Mouse (Mus musculus): Measurements from ENCODE around the gene Bcl2. TPM values are rescaled to one million over a fixed set of nuclear protein-coding genes. Genes with fewer than 3 reads are reported as not detected.

Gene Bcl2
- polyA plus RNA-seq, 1 experiment from 2014 or later = 2.4 TPM

DNA sequence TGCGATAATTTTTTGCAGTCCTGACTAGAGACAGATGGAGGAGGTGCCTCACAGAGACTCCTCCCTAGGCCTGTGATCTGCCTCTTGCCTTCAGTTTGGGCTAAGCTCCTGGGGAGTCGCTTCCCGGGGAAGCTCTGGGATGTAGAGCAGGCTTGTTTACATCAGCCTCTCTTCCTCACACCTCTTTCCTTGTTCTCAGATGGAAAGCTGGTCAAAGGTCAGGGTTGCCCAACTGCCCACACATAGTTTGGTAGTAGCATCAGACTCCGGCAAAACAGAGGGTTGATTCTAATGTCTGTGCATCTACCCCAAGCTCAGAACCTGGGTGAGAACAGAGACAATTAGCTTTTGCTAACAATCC is 84.6 kb downstream of the Bcl2 start:
- WGBS (ENCODE audit: insufficient replicate concordance) = 38% methylated on average over 4 of the region's 4 CpGs
- no peak overlapping the region for H3K4me2 ChIP-seq
- no peaks in the 10 kb centered on the region for H3K9me3 ChIP-seq (replicated peaks)
- H3K4me3 ChIP-seq = no peak overlapping the region
- H3K4me1 ChIP-seq = peaks cover 17% of the 10 kb centered on the region
- no peaks in the 10 kb centered on the region for H3K27me3 ChIP-seq (replicated peaks)
- ATAC-seq = 0 out of 2 replicates have a peak, but pooled peaks have one; percentile 4
- H3K27ac ChIP-seq = no peak overlapping the region
- no peaks in the 10 kb centered on the region for H3K36me3 ChIP-seq
- H3K9ac ChIP-seq = no peak overlapping the region

DNA sequence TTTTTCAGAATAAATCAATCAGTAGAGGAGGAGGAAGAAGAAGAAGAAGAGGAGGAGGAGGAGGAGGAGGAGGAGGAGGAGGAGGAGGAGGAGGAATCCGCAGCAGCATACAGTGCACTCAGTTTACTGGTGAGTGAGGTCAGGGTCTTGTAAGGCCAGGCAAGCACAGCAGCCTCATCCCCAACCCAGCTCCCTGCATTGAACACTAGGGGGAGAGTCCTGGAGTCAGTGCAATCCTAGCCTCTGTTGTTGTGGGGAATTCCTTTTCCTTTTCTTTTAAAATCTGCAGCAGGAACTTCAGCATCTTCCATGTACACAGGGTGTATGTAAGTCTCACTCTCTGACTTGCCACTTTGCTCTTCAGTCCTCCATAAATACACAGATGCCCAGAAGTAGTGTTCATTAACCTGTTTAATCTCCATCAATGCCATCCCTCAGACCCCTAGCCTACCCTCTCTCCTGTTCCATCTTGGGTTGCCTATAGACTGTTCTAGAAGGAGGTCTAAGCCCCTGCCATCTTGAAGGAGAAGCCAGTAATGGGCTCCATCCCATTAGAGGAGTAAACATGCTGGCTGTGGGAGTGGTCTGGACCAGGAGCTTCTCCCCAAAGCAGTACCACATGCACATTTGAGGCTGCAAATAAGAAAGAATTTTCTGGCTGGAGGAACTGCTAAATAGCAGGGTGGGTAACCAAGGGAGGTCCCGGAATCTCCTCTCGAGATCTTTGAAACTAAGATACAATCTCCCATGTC is 85.2 kb downstream of the Bcl2 start:
- Histone ChIP-seq H3K4me1 (peaks cover 17% of the 10 kb centered on the region), H3K9me3 (replicated peaks) (no peaks in the 10 kb centered on the region), H3K4me3 (no peak overlapping the region), H3K27me3 (replicated peaks) (no peaks in the 10 kb centered on the region), H3K36me3 (no peaks in the 10 kb centered on the region), H3K4me2 (no peak overlapping the region), H3K9ac (no peak overlapping the region), H3K27ac (no peak overlapping the region)
- ATAC-seq = peak; percentile 54; the same call in 1 of the 2 replicates
- WGBS (ENCODE audit: insufficient replicate concordance) = 45% methylated on average over 3 of the region's 3 CpGs

DNA sequence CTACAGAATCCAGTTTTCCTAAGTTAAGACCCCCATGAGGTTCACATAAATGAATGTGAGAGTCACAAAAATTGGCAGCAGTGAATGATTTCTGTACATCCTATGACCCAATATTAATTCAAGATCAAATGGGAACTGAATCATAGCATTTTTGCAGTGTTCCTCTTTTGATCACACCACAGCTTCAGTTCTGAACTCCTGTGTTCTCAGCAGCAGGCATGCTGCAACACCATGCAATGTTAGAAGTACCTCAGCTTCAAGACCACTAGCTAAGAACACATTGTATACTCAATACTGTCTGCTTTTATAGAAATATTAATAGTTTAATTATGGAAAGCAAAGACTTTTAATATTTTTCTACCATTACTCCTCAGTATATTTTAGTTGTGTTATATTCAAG is 85.8 kb downstream of the Bcl2 start:
- no peak for ATAC-seq
- Histone ChIP-seq H3K4me2 (no peak overlapping the region), H3K9me3 (replicated peaks) (no peaks in the 10 kb centered on the region), H3K4me1 (peaks cover 17% of the 10 kb centered on the region), H3K4me3 (no peak overlapping the region), H3K27ac (no peak overlapping the region), H3K9ac (no peak overlapping the region), H3K36me3 (no peaks in the 10 kb centered on the region), H3K27me3 (replicated peaks) (no peaks in the 10 kb centered on the region)

DNA sequence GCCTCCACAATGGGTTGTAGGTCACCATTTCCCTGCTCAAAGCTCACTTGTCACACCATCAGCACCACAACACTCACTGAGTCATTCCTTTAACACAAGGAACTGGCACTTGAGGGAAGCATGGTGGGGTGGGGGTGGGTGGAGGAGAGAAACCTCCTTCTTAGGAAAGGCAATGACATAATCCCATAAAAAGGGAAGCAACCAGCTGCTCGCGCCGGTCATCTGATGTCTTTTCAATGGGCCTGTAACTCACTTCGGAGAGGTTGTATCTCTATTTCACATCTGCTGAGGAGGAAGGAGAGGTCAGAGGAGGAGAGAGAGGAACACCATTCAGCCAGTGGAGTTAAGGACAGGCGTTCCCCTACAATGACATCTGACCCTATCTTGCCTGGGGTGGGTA is 86.8 kb downstream of the Bcl2 start:
- H3K9ac ChIP-seq = no peak overlapping the region
- WGBS (ENCODE audit: insufficient replicate concordance) = 18% methylated on average over 5 of the region's 5 CpGs
- no peaks in the 10 kb centered on the region for H3K9me3 ChIP-seq (replicated peaks)
- H3K4me2 ChIP-seq = no peak overlapping the region
- H3K4me3 ChIP-seq = no peak overlapping the region
- peaks cover 16% of the 10 kb centered on the region for H3K4me1 ChIP-seq
- no peak for ATAC-seq
- no peaks in the 10 kb centered on the region for H3K27me3 ChIP-seq (replicated peaks)
- no peak overlapping the region for H3K27ac ChIP-seq
- no peaks in the 10 kb centered on the region for H3K36me3 ChIP-seq

DNA sequence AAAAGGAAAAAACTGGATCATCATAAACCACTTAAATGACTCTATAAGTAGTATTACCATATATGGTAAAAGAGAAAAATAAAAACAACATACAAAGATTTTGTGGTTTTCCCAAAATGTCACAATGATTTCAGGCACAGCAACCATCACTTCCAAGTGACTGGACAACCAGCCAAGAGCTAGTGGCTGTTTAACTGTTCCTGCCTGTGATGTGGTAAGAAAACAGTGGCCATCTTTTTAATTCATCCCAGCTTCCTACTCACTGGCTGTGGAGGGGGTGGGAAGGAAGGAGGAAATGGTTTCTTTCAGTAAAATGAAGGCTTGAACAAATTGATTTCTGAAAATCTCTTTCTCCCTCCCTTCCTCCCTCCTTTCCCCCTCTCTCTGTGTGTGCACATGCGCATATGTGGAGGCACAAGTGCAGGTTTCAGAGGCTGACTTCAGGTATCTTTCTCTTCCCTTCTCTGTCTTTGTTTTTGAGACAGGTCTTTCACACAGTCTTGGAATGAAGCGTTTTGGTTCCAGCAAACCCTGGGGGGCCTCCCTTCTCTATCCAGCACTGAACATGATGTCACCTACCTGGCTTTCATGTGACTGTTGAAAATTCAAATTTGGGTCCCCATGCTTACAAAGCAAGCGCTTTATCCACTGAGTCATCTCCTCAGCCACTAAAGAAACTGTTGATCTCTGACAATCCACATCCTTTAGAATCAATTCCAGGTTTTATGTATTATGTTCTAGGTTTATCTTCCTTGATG is 93.7 kb downstream of the Bcl2 start:
- no peak overlapping the region for H3K4me2 ChIP-seq
- no peak overlapping the region for H3K4me3 ChIP-seq
- no peaks in the 10 kb centered on the region for H3K27me3 ChIP-seq (replicated peaks)
- WGBS (ENCODE audit: insufficient replicate concordance) = 67% methylated on average over 3 of the region's 3 CpGs
- H3K27ac ChIP-seq = no peak overlapping the region
- no peak for ATAC-seq
- H3K9ac ChIP-seq = no peak overlapping the region
- no peaks in the 10 kb centered on the region for H3K36me3 ChIP-seq
- H3K9me3 ChIP-seq (replicated peaks) = no peaks in the 10 kb centered on the region
- no peaks in the 10 kb centered on the region for H3K4me1 ChIP-seq

DNA sequence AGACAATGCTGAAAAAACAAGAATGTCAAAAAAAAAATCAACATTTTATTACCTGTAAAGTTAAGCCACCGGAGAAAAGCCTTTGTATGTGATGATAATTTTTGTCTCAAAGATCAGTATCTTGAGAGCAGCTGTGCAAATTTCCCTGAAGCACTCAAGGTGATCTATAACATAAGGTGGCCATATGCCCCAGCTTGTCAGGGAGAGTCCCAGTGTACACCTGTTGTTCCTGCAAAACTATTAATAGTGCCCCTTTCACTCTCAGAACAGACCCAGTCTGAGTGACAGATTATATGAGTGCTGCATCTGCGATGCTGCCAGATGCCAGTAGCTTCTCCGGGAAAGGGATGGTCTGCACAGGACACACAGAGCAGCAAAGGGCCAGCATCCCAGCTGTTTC is 95.3 kb downstream of the Bcl2 start:
- WGBS (ENCODE audit: insufficient replicate concordance) = 76% methylated on average over 3 of the region's 3 CpGs

DNA sequence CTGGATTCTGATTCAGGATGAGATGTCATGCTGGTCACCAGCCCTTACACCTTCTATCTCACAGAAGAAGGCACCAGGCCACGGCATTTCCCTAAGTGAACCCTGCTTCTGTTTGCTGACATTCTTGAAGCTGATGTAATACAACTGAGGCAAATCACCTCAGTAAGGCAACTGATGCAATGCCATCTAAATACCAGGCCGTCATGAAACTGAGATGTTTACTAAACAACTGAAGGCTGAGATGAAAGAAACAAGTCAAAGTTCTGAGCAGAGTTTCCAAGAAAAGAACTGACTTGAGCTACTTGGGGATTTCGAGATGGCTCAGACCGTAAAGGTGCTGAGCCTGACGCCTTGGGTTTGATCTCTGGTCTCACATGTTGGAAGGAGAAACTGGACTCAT is 97.1 kb downstream of the Bcl2 start:
- Histone ChIP-seq H3K36me3 (no peaks in the 10 kb centered on the region), H3K9ac (no peak overlapping the region), H3K4me2 (no peak overlapping the region), H3K27me3 (replicated peaks) (no peaks in the 10 kb centered on the region), H3K4me1 (no peaks in the 10 kb centered on the region), H3K27ac (no peak overlapping the region), H3K4me3 (no peak overlapping the region), H3K9me3 (replicated peaks) (no peaks in the 10 kb centered on the region)
- ATAC-seq = no peak
- 76% methylated on average over 5 of the region's 5 CpGs for WGBS (ENCODE audit: insufficient replicate concordance)

More for the DNA sequence above, 95.3 kb downstream of the Bcl2 start:
- Histone ChIP-seq H3K27ac (no peak overlapping the region), H3K27me3 (replicated peaks) (no peaks in the 10 kb centered on the region), H3K9ac (no peak overlapping the region), H3K9me3 (replicated peaks) (no peaks in the 10 kb centered on the region), H3K4me1 (no peaks in the 10 kb centered on the region), H3K4me3 (no peak overlapping the region), H3K4me2 (no peak overlapping the region), H3K36me3 (no peaks in the 10 kb centered on the region)
- ATAC-seq = no peak

DNA sequence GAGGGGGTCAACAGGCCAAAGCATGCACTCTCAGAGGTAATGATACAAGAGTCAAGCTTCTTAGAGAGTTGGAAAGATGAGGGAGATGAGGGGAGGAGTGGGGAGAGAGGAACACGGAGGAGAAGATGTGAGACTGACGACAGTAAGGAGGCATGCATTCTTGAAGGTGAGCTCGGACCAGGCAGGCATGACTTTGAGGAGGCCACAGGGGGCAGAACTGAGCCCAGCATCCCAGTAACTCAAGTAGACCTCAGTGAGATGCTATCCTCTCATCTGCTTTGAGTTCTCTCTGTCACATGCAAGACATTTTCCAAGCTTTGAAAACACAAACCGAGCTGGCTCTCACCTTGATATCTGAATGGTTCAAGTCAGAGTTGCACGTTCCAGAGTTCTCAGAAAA is 100.7 kb downstream of the Bcl2 start:
- Histone ChIP-seq H3K4me2 (no peak overlapping the region), H3K4me1 (no peaks in the 10 kb centered on the region), H3K36me3 (no peaks in the 10 kb centered on the region), H3K27ac (no peak overlapping the region), H3K4me3 (no peak overlapping the region), H3K9ac (no peak overlapping the region), H3K9me3 (replicated peaks) (no peaks in the 10 kb centered on the region), H3K27me3 (replicated peaks) (no peaks in the 10 kb centered on the region)
- ATAC-seq = no peak
- WGBS (ENCODE audit: insufficient replicate concordance) = 57% methylated on average over 5 of the region's 5 CpGs

DNA sequence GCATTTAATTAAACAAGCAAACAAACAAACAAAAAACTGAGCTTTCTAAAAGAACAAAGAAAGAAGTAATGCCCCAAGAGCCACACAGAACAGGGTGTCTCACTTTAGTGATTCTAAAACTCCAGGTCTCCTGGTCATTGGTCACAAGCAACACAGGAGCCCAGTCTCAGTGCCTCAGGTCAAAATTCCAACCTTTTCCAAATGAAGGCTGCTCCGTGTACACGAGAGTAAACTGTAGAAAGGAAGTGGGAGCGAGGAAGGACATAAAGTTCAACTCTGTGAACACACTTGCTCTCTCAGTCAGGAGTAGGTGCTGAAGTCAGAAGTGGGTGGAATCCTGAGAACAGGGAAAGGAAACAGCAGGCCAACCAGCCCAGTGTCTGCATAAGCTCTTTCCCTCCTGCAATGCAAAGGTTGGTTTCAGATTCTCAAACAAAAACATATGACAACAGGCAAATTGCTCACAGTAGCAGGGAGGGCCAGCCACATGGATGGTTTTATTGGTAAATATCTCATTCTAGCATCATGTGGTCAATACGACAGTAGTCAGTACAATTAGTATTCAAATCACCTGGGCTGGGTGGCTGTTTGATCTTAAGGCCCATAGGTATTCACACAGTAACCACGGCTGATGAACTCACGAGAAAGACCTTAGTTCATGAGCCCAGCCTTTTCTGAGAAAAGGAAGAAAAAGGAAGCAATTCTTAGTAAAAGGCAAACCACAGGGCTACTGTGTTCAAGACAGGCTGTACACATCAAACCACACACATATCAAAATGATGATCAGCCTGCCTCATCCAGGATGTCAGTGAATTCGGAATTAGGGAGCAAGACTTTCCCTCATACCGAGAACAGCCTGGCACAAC is 101.7 kb downstream of the Bcl2 start:
- H3K4me1 ChIP-seq = no peaks in the 10 kb centered on the region
- no peak for ATAC-seq
- H3K9ac ChIP-seq = no peak overlapping the region
- no peak overlapping the region for H3K4me2 ChIP-seq
- H3K4me3 ChIP-seq = no peak overlapping the region
- no peak overlapping the region for H3K27ac ChIP-seq
- no peaks in the 10 kb centered on the region for H3K9me3 ChIP-seq (replicated peaks)
- H3K27me3 ChIP-seq (replicated peaks) = no peaks in the 10 kb centered on the region
- 38% methylated on average over 8 of the region's 8 CpGs for WGBS (ENCODE audit: insufficient replicate concordance)
- H3K36me3 ChIP-seq = no peaks in the 10 kb centered on the region

DNA sequence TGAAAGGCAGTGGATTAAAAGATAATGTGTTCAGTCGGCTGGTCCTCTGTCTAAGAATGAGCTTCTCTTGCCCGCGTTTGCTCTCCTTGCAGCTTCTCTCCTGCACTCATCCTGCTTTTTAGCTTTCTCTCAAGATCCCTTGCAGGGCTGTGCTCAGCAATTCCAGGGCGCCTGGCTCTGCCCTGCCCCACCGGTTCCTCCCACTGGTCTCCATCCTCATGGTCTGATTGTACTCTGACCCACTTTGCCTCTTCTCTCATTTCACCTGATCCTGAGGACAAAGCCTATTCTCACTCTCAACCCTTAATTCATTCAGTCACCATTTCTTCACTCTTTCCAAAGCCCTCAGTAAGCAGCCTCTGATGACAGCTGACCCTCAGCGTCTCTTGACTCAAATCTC is 102.8 kb downstream of the Bcl2 start:
- no peak overlapping the region for H3K4me2 ChIP-seq
- no peaks in the 10 kb centered on the region for H3K27me3 ChIP-seq (replicated peaks)
- no peak for ATAC-seq
- no peak overlapping the region for H3K27ac ChIP-seq
- H3K4me1 ChIP-seq = no peaks in the 10 kb centered on the region
- 72% methylated on average over 6 of the region's 6 CpGs for WGBS (ENCODE audit: insufficient replicate concordance)
- no peaks in the 10 kb centered on the region for H3K9me3 ChIP-seq (replicated peaks)
- H3K9ac ChIP-seq = no peak overlapping the region
- no peak overlapping the region for H3K4me3 ChIP-seq
- no peaks in the 10 kb centered on the region for H3K36me3 ChIP-seq

DNA sequence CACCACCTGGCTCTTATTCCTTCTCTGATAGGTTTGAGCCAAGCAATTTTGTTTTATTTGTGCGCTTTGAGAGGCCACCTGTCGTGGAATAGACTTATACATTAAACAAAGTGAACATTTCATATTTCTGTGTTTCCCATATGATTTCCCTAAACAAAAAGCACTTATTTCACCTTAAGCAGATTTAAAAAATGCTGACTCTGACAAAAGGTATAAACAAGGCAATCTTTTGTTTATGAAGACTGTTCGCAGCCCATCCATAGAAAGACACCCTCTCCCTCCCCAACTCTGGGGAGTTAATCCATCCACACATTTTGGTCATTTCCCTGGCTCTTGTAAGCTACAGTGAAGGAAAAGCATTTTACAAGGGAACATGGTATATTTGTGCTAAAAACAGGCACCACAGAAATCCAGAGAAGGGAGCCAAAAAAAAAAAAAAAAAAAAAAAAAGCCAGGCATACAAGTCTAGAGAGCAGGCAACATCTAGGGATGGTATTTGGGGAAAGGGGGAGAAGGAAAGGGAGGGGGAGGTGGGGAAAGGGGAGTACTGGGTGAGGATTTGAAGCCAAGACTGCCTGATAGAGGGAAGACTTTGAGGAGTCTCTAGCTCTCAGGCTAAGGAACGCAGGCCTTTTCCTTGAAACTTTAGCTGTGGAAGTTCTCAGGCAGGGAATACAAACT is 105.8 kb downstream of the Bcl2 start:
- Histone ChIP-seq H3K4me1 (no peaks in the 10 kb centered on the region), H3K4me2 (no peak overlapping the region), H3K9ac (no peak overlapping the region), H3K27ac (no peak overlapping the region), H3K4me3 (no peak overlapping the region), H3K36me3 (no peaks in the 10 kb centered on the region), H3K9me3 (replicated peaks) (no peaks in the 10 kb centered on the region), H3K27me3 (replicated peaks) (no peaks in the 10 kb centered on the region)
- 83% methylated on average over 4 of the region's 4 CpGs for WGBS (ENCODE audit: insufficient replicate concordance)
- ATAC-seq = no peak

Measured in liver, embryonic 12.5 days (tissue).